Mouse (Mus musculus) olfactory bulb, adult 2 months (tissue): ENCODE results near the gene Tmem145. TPM values are rescaled to one million over a fixed set of nuclear protein-coding genes. Genes with fewer than 3 reads are reported as not detected.

Source experiments
- H3K27ac ChIP-seq: fragments of 200-500 bp; 2 replicates; pipeline ENCODE4 v1.5.1; 2012; ENCODE audit warnings: low read depth, low read length; ENCODE audit not compliant: insufficient read depth
- H3K4me1 ChIP-seq: fragments of 200-500 bp; 2 replicates; pipeline ENCODE4 v1.6.1; 2012; ENCODE audit warnings: low read length; ENCODE audit not compliant: control insufficient read depth, insufficient read depth
- H3K4me3 ChIP-seq: fragments of 200-500 bp; 2 replicates; pipeline ENCODE4 v1.5.1; 2012; ENCODE audit warnings: mild to moderate bottlenecking, low read depth, low read length, moderate library complexity; ENCODE audit not compliant: insufficient read depth
- CTCF ChIP-seq: fragments of 200-500 bp; IDR thresholded peaks from 2 replicates; pipeline ENCODE4 v1.5.1; 2012; ENCODE audit warnings: low read depth, mild to moderate bottlenecking, low read length, moderate library complexity; ENCODE audit not compliant: insufficient read depth
- POLR2A ChIP-seq: fragments of 200-500 bp; IDR thresholded peaks from 2 replicates; pipeline ENCODE4 v1.6.1; 2012; ENCODE audit warnings: mild to moderate bottlenecking, low read depth, low read length, moderate library complexity; ENCODE audit not compliant: insufficient read depth
- WGBS: fragments of 180-500 bp; shearing (Covaris S2); methylation state at CpG from one replicate; pipeline ENCODE4 v1.1.7; 2018; 5-methylcytosine and 5-hydroxymethylcytosine counted together
- polyA plus RNA-seq: library from polyadenylated mRNA; stranded (reverse); fragments of >200 nt; gene quantifications from 2 replicates; pipeline ENCODE4 v1.2.4, GENCODE M21; 2012; ENCODE audit warnings: low replicate concordance; ENCODE audit not compliant: missing spikeins, insufficient read depth, insufficient read length

Tmem145 gene
- polyA plus RNA-seq, 1 experiment: not detected

- Histone ChIP-seq H3K4me3 (peak overlapping the region; percentile 40), H3K4me1 (peaks cover 43% of the 10 kb centered on the region), H3K27ac (peak overlapping the region; percentile 99)
- 10% methylated on average over 12 of the region's 12 CpGs for WGBS
- no peak for TF ChIP-seq POLR2A
- no peak for TF ChIP-seq CTCF
Measured at GRCm38 (mm10) chr7:25281166-25281733, 24.7 kb upstream of the Tmem145 start.

- TF ChIP-seq CTCF (no peak), POLR2A (peak; percentile 35; the same call in 1 of the 2 replicates)
- H3K4me3 ChIP-seq: peak overlapping the region; percentile 88
- peak overlapping the region; percentile 99 for H3K27ac ChIP-seq
- peaks cover 42% of the 10 kb centered on the region for H3K4me1 ChIP-seq
- WGBS: 2% methylated on average over 96 of the region's 108 CpGs
Measured at GRCm38 (mm10) chr7:25281734-25282601, 23.9 kb upstream of the Tmem145 start.

DNA sequence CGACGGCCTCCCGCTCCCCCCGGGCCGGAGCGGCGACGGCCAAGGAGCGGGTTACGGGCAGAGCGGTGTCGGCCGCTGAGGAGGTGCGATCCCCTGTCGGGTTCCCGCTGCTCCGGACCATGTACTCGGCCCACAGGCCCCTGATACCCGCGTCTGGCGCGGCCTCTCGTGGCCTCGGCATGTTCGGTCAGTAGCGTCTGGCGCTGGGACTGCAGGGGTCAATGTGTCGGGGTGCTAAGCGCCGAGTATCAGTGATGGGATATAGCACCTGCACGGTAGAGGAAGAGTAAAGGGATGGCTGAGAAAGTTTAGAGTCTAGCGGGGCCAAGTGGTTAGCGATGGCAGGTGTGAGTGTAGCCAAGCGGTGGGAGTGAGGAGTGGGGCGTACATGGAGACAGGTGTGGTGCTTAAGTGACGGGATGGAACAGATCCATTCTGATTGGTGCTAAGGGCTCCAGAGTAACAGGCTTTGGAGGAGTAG, 23.1 kb upstream of the Tmem145 start:
- TF ChIP-seq POLR2A (0 out of 2 replicates have a peak, but pooled peaks have one; percentile 15), CTCF (no peak)
- Histone ChIP-seq H3K4me3 (peak overlapping the region; percentile 88), H3K4me1 (peaks cover 40% of the 10 kb centered on the region), H3K27ac (0 out of 2 replicates have a peak overlapping the region, but pooled peaks have one; percentile 33)
- 1% methylated on average over 36 of the region's 36 CpGs for WGBS

DNA sequence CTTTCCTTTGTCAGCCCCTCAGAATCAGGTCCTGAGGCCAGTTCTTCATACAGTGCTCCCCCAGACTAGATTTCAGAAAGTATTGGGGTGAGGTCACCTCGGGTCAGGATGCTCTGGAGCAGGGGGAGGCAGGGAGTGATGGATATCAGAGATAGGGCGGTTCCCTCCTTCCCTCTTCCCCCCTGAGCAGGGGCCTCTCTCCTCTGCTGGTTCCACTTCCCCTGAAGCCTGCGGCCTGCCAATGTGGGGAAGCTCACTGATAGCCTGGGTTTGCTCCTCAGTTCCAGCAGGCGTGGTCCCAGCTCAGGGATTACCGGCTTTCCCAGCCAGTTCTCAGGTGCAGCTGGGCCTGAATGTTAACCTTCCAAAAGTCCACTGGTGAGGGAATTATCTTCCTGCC, 22.3 kb upstream of the Tmem145 start:
- peaks cover 40% of the 10 kb centered on the region for H3K4me1 ChIP-seq
- H3K27ac ChIP-seq: no peak overlapping the region
- TF ChIP-seq POLR2A (no peak), CTCF (no peak)
- peak overlapping the region; percentile 88 for H3K4me3 ChIP-seq
- 16% methylated on average over 5 of the region's 5 CpGs for WGBS

- Histone ChIP-seq H3K27ac (no peak overlapping the region), H3K4me3 (no peak overlapping the region), H3K4me1 (peaks cover 40% of the 10 kb centered on the region)
- TF ChIP-seq POLR2A (no peak), CTCF (no peak)
- WGBS: 51% methylated on average over 2 of the region's 2 CpGs
Measured at GRCm38 (mm10) chr7:25284171-25284570, 21.7 kb upstream of the Tmem145 start.

DNA sequence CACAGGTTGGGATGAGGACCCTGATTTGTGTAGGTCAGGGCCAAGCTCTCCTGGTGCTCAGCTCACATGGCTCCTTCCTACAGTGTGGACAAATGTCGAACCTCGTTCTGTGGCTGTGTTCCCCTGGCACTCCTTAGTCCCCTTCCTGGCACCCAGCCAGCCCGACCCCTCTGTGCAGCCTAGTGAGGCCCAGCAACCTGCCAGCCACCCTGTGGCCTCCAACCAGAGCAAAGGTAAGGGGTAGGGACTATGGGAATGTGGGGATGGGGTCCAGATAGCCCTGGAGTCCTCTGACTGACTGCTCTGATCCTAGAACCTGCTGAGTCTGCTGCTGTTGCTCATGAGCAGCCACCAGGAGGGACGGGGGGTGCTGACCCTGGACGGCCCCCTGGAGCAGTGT, 21.1 kb upstream of the Tmem145 start:
- TF ChIP-seq POLR2A: no peak
- no peak for TF ChIP-seq CTCF
- H3K27ac ChIP-seq: no peak overlapping the region

GRCm38 (mm10) chr7:25285511-25286238, 20.2 kb upstream of the Tmem145 start:
- no peak overlapping the region for H3K27ac ChIP-seq
- H3K4me1 ChIP-seq: peaks cover 28% of the 10 kb centered on the region
- no peak overlapping the region for H3K4me3 ChIP-seq
- TF ChIP-seq POLR2A (no peak), CTCF (no peak)
- WGBS: 70% methylated on average over 20 of the region's 20 CpGs

More for the DNA sequence above, 21.1 kb upstream of the Tmem145 start:
- 43% methylated on average over 5 of the region's 5 CpGs for whole genome bisulfite sequencing
- H3K4me1 ChIP-seq: peaks cover 35% of the 10 kb centered on the region
- no peak overlapping the region for H3K4me3 ChIP-seq

DNA sequence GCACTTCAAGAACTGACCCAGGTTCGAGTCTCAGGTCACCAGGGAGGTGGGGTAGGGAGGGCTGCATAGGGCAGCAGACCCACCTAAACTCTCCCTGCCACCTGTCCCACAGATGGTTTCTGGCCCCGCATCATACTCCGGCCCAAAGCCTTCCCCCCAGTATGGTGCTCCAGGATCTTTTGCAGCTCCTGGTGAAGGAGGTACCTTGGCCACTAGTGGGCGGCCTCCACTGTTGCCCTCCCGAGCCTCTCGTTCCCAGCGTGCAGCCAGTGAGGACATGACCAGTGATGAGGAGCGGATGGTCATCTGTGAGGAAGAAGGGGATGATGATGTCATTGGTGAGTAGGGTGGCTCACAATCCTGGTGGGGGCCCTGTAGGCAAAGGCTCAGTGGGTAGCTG, 18.9 kb upstream of the Tmem145 start:
- TF ChIP-seq CTCF (no peak), POLR2A (no peak)
- Histone ChIP-seq H3K27ac (no peak overlapping the region), H3K4me3 (no peak overlapping the region), H3K4me1 (peaks cover 27% of the 10 kb centered on the region)
- WGBS: 76% methylated on average over 8 of the region's 8 CpGs

DNA sequence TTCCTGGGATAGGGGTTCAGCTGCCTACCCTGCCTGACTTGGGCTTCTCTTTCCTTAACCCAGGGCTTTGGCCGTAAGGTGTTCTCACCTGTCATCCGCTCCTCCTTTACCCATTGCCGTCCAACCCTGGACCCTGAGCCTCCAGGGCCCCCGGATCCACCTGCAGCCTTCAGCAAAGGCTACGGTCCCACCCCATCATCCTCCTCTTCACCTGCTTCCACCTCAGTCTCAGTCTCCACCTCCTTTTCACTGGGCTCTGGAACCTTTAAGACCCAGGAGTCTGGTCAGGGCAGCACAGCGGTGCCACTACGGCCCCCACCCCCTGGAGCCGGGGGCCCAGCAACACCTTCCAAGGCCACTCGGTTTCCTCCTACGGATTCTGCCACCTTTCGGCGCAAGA, 17.9 kb upstream of the Tmem145 start:
- no peak for TF ChIP-seq CTCF
- no peak for TF ChIP-seq POLR2A
- Histone ChIP-seq H3K4me1 (peaks cover 27% of the 10 kb centered on the region), H3K4me3 (no peak overlapping the region), H3K27ac (no peak overlapping the region)
- 91% methylated on average over 12 of the region's 12 CpGs for WGBS
